Mouse (Mus musculus) heart, embryonic 12.5 days (tissue): Measurements from ENCODE around the gene Rpl35. TPM values are rescaled to one million over a fixed set of nuclear protein-coding genes. Genes with fewer than 3 reads are reported as not detected.

ENCODE experiments used
- ATAC-seq: fragments of 200-750 bp; cut with Nextera tagmentation; 2 replicates; pipeline ENCODE4 v1.8.0; 2017; ENCODE audit warnings: moderate TSS enrichment, moderate library complexity; ENCODE audit not compliant: insufficient number of reproducible peaks, low FRiP score
- H3K27ac ChIP-seq: fragments of 300-500 bp; sonication (generic); 2 replicates; pipeline ENCODE4 v1.5.1; 2016; ENCODE audit warnings: mild to moderate bottlenecking, moderate library complexity; ENCODE audit not compliant: poor library complexity, severe bottlenecking
- H3K27me3 ChIP-seq: fragments of 300-500 bp; sonication (generic); replicated peaks from 2 replicates; pipeline ENCODE4 v1.6.1; 2016; ENCODE audit warnings: mild to moderate bottlenecking, moderate library complexity
- H3K36me3 ChIP-seq: fragments of 300-500 bp; sonication (generic); 2 replicates; pipeline ENCODE4 v1.6.1; 2016; ENCODE audit warnings: mild to moderate bottlenecking, moderate library complexity
- H3K4me1 ChIP-seq: fragments of 300-500 bp; sonication (generic); replicated peaks from 2 replicates; pipeline ENCODE4 v1.6.1; 2016; ENCODE audit warnings: mild to moderate bottlenecking
- H3K4me2 ChIP-seq: fragments of 300-500 bp; sonication (generic); 2 replicates; pipeline ENCODE4 v1.6.1; 2016; ENCODE audit warnings: mild to moderate bottlenecking, moderate library complexity
- H3K4me3 ChIP-seq: fragments of 300-500 bp; sonication (generic); 2 replicates; pipeline ENCODE4 v1.5.1; 2016; ENCODE audit warnings: mild to moderate bottlenecking
- H3K9ac ChIP-seq: fragments of 300-500 bp; sonication (generic); 2 replicates; pipeline ENCODE4 v1.6.1; 2016; ENCODE audit warnings: mild to moderate bottlenecking, moderate library complexity
- H3K9me3 ChIP-seq: fragments of 300-500 bp; sonication (generic); replicated peaks from 2 replicates; pipeline ENCODE4 v1.6.1; 2016; ENCODE audit warnings: mild to moderate bottlenecking, moderate library complexity
- WGBS: fragments of 180-500 bp; shearing (Covaris S2); methylation state at CpG from one replicate; pipeline ENCODE4 v1.1.7; 2016; 5-methylcytosine and 5-hydroxymethylcytosine counted together
- polyA plus RNA-seq: library from polyadenylated mRNA; unstranded; fragments of >200 nt; fragmentation: Nextera tagmentation; extraction: Ambion mirVana; gene quantifications from 2 replicates; pipeline ENCODE4 v1.2.1, GENCODE M21; 2016

Rpl35 gene
- polyA plus RNA-seq, 1 experiment from 2014 or later, result 733 TPM

DNA sequence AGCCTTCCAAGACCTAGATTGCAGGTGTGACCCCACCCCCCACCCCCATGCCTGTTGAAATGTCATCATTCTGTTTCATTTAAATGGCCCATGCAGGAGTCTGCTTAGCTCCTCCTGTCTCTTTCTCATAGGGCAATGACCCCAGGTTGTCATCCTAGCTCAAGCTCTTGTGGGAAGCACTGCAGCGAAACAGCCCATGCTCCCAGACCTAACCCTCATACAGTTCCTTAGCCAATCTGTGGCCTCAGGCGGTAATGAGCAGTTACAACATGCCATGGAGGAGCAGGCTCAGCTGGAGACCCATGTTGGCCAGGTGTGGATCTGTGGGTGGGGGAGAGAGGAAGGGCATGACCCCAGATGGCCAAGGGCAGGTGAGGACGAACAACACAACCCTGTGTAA lies 30.2 kb downstream of the Rpl35 start:
- Histone ChIP-seq H3K4me1 (0 out of 2 replicates have a peak, but pooled peaks cover 3% of the 10 kb centered on the region), H3K27ac (no peak overlapping the region), H3K4me3 (no peak overlapping the region), H3K9ac (no peak overlapping the region), H3K27me3 (0 out of 2 replicates have a peak, but pooled peaks cover 8% of the 10 kb centered on the region), H3K4me2 (no peak overlapping the region), H3K36me3 (no peaks in the 10 kb centered on the region), H3K9me3 (no peaks in the 10 kb centered on the region)
- no peak for ATAC-seq
- 74% methylated on average over 3 of the region's 3 CpGs for WGBS

DNA sequence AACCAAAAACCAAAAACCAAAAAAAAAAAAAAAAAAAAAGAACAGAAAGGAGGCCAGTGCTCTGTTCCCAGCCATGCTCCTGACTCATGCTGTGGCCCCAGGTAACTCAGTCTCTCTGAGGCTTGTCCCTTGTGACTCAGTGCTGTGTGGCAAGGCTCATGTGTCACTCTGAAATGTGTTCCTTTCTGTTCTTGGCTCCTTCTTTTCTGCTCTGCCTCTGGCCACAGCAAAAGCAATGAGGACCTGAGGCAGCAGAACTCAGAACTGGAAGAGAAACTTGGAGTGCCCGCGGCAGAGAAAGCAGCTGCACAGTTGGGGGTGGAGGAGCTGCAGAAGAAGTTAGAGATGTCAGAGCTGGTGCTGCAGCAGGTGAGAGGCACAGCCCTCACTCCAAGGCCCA lies 31.3 kb downstream of the Rpl35 start:
- Histone ChIP-seq H3K4me1 (0 out of 2 replicates have a peak, but pooled peaks cover 3% of the 10 kb centered on the region), H3K4me2 (no peak overlapping the region), H3K27ac (no peak overlapping the region), H3K9me3 (no peaks in the 10 kb centered on the region), H3K9ac (no peak overlapping the region), H3K4me3 (no peak overlapping the region), H3K36me3 (no peaks in the 10 kb centered on the region), H3K27me3 (0 out of 2 replicates have a peak, but pooled peaks cover 4% of the 10 kb centered on the region)
- ATAC-seq, result no peak
- WGBS, result 38% methylated on average over 2 of the region's 2 CpGs

DNA sequence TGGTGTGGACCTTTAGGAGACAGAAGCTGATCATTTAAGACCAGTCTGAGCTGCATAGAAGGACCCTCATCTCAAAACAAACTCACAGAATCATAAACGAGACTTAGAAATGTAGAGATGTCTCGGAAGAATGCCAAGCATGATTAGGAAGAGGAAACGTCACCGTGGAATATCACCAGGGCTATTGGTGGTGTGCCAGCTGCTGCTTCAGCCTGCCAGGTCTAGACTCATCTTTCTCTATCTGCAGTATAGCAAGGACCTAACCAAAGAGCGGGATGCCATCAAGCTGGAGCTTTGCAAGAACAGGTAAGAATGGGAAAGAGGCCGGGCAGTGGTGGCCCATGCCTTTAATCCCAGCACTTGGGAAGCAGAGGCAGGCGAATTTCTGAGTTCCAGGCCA lies 31.7 kb downstream of the Rpl35 start:
- Histone ChIP-seq H3K9me3 (no peaks in the 10 kb centered on the region), H3K4me3 (no peak overlapping the region), H3K36me3 (no peaks in the 10 kb centered on the region), H3K4me2 (no peak overlapping the region), H3K9ac (no peak overlapping the region), H3K4me1 (0 out of 2 replicates have a peak, but pooled peaks cover 3% of the 10 kb centered on the region), H3K27ac (no peak overlapping the region), H3K27me3 (0 out of 2 replicates have a peak, but pooled peaks cover 4% of the 10 kb centered on the region)
- 64% methylated on average over 7 of the region's 7 CpGs for WGBS
- ATAC-seq, result no peak

DNA sequence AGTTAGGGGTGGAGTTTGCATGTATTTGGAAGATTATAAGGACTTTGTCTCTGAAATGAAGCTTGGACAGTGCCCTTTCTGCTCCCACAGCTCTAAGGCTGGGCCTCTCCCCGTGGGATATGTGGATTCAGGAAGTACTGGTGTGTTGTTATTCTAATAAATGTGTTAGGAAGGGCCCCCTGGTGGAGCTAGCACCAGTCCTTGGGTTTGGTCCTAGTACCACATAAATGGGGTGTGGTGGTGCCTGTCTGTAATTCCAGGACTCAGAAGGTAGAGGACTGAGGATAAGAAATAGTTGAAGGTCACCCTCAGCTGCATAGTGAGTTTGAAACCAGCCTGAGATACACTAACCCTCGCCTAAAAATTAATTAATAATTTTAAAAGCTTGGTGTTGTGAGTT lies 32.2 kb downstream of the Rpl35 start:
- Histone ChIP-seq H3K27me3 (0 out of 2 replicates have a peak, but pooled peaks cover 4% of the 10 kb centered on the region), H3K27ac (no peak overlapping the region), H3K36me3 (no peaks in the 10 kb centered on the region), H3K4me2 (no peak overlapping the region), H3K4me3 (no peak overlapping the region), H3K9ac (no peak overlapping the region), H3K9me3 (no peaks in the 10 kb centered on the region), H3K4me1 (0 out of 2 replicates have a peak, but pooled peaks cover 3% of the 10 kb centered on the region)
- 30% methylated on average over 2 of the region's 2 CpGs for WGBS
- no peak for ATAC-seq

DNA sequence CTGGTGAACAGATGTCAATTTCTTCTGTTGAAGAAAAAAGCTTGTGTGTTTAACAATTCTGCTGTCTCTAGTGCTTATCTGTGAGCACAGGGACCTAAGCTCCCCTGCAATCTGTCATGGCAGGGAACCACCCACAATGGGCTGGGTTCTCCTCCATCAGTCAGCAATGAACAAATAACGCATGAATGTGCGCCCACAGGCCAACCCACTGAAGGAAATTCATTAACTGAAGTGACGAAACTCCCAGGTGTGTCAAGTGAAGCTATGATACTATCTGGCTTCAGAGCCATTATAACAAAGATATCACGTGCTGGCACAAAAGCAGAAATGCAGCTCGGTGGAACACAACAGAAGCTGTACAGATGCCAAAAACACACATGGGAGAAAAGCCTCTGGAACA lies 35.4 kb downstream of the Rpl35 start:
- Histone ChIP-seq H3K4me1 (0 out of 2 replicates have a peak, but pooled peaks cover 3% of the 10 kb centered on the region), H3K27me3 (0 out of 2 replicates have a peak, but pooled peaks cover 4% of the 10 kb centered on the region), H3K9me3 (no peaks in the 10 kb centered on the region), H3K4me3 (no peak overlapping the region), H3K9ac (no peak overlapping the region), H3K27ac (no peak overlapping the region), H3K4me2 (no peak overlapping the region), H3K36me3 (no peaks in the 10 kb centered on the region)
- no peak for ATAC-seq
- WGBS, result 68% methylated on average over 5 of the region's 5 CpGs

DNA sequence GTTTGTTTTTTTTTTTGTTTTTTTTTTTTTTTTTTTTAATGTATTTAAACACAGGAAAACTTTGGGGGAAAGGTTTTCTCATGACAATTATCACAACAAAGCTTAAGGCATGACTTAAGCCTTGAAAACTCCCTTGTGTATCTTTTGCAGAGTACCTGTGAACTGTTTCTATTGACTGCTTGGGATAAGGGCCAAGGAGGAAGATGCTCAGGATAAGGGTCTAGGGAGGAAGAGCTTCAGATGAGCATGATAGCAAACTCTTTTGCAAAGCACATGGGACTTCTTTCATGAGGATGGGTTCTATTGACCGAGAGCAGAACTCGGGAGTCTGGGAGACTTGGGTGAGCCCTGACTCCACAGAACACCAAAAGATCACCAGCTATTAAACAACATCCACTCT lies 35.8 kb downstream of the Rpl35 start:
- Histone ChIP-seq H3K4me1 (0 out of 2 replicates have a peak, but pooled peaks cover 3% of the 10 kb centered on the region), H3K9me3 (no peaks in the 10 kb centered on the region), H3K27me3 (0 out of 2 replicates have a peak, but pooled peaks cover 4% of the 10 kb centered on the region), H3K36me3 (no peaks in the 10 kb centered on the region), H3K4me3 (no peak overlapping the region), H3K27ac (no peak overlapping the region), H3K4me2 (no peak overlapping the region), H3K9ac (no peak overlapping the region)
- no peak for ATAC-seq
- 84% methylated on average over 2 of the region's 2 CpGs for WGBS

DNA sequence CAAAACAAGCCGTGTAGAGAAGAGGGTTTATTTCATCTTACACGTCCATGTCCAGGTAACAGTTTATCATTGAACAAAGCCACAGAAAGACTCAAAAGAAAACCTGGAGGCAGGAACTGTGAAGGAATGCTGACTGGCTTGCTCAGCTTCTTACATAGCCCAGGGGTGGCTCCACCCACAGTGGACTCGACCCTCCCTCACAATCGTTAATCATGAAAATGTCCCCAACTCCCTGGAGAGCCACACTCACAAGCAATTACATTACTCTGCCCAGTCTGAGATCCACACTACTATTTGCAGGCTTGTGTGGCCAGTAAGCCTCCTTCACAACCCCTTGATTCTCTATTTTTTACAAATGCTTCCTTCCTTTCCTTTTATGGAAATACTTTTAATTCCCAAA lies 41.2 kb downstream of the Rpl35 start:
- Histone ChIP-seq H3K27me3 (no peaks in the 10 kb centered on the region), H3K9me3 (no peaks in the 10 kb centered on the region), H3K36me3 (peaks cover 6% of the 10 kb centered on the region; the same call in 1 of the 2 replicates), H3K4me3 (no peak overlapping the region), H3K9ac (no peak overlapping the region), H3K4me2 (no peak overlapping the region), H3K4me1 (no peaks in the 10 kb centered on the region), H3K27ac (no peak overlapping the region)
- no peak for ATAC-seq
- 34% methylated on average over 4 of the region's 4 CpGs for WGBS

DNA sequence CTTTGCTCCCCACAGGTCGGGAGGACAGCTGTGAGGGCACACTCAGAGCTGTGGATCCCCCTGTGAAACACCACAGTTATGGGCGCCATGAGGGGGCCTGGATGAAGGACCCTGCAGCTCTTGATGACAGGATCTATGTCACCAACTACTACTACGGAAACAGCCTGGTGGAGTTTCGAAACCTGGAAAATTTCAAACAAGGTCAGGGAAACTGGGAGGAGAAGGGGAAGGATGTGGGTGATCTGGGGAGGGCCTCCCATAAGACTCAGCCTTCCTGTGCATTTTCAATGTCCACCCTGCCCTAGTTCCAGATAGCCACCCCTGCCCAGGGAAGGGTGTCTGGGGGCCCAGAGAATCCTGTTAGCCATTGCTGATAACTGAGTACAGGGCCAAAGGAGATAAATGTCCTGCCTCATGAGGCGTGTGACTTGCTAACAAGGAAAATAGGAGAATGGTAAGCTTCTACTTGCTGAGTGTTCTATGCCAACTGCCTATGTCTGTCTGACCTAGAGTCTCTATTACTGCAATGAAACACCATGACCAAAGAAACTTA lies 47.7 kb downstream of the Rpl35 start:
- no peaks in the 10 kb centered on the region for H3K4me1 ChIP-seq
- H3K27ac ChIP-seq, result 0 out of 2 replicates have a peak overlapping the region, but pooled peaks have one; percentile 18
- H3K27me3 ChIP-seq, result no peaks in the 10 kb centered on the region
- 0 out of 2 replicates have a peak, but pooled peaks have one; percentile 33 for ATAC-seq
- peaks cover 6% of the 10 kb centered on the region; the same call in 1 of the 2 replicates for H3K36me3 ChIP-seq
- H3K9ac ChIP-seq, result no peak overlapping the region
- WGBS, result 61% methylated on average over 5 of the region's 5 CpGs
- no peak overlapping the region for H3K4me2 ChIP-seq
- peaks cover 3% of the 10 kb centered on the region; the same call in 1 of the 2 replicates for H3K9me3 ChIP-seq
- H3K4me3 ChIP-seq, result no peak overlapping the region

DNA sequence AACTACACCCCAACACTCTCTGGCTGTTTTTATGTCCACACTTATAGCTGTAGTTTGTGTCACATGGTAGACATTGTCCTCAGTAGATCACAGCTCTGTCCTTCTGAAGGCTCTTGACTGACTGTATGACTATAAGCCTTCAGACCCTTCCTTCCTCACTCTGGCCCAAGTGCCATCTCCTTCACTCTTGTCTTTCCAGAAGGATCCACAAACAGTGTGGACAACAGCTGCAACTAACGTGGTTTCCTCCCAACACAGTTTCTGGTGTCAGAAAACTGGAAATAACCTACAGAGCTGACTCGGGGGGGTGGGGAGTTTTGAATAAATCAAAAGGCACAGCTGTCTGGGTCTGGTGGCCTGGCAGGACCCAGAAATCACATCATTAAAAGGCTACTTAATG lies 49.4 kb downstream of the Rpl35 start:
- Histone ChIP-seq H3K4me2 (no peak overlapping the region), H3K27me3 (no peaks in the 10 kb centered on the region), H3K4me1 (peaks cover 7% of the 10 kb centered on the region), H3K9ac (no peak overlapping the region), H3K36me3 (peaks cover 6% of the 10 kb centered on the region; the same call in 1 of the 2 replicates), H3K27ac (no peak overlapping the region), H3K4me3 (no peak overlapping the region), H3K9me3 (peaks cover 3% of the 10 kb centered on the region; the same call in 1 of the 2 replicates)
- WGBS, result 71% methylated on average over 2 of the region's 2 CpGs
- no peak for ATAC-seq

DNA sequence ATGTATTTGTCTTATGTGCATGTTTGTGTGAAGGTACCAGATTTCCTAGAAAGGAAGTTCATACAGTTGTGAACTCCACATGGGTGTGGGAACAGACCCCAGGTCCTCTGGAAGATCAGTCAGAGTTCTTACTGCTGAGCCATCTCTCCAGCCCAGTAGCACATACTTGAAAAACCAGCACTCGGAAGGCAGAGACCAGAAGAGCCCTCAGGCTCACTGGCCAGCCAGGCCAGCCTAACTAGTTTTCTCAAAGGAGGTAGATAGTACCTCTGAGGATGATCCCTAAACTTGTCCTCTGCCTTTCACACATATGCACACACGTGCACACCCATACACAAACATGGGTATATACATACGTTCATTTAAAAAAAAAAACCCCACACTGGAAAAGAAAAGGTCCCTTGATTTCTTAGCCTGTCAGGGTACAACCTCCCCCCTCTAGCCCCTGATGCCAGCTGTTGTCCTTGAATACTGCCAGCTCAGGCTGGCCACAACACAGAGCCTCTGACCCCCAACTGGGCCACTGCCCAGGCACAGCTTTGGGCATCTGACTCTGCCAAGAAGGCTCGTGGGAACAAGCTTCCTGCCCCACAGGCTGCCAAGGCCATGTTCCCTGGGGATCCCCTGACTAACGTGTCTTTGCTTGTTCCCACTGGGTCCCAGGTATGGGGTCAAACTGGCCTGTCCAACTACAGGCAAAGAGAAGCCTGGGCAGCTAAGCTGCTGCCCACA lies 52.1 kb downstream of the Rpl35 start:
- Histone ChIP-seq H3K9ac (no peak overlapping the region), H3K27ac (no peak overlapping the region), H3K4me3 (no peak overlapping the region), H3K36me3 (no peaks in the 10 kb centered on the region), H3K4me2 (no peak overlapping the region), H3K4me1 (peaks cover 23% of the 10 kb centered on the region), H3K9me3 (peaks cover 3% of the 10 kb centered on the region; the same call in 1 of the 2 replicates), H3K27me3 (no peaks in the 10 kb centered on the region)
- 68% methylated on average over 5 of the region's 5 CpGs for WGBS
- ATAC-seq, result no peak
